Mouse (Mus musculus) midbrain, embryonic 12.5 days (tissue): ENCODE measurements at regions not wholly inside any gene's neighbourhood (a gene's known extent, or its start where the extent isn't known, plus 50 kb on each side); places are given as distances from the start of the nearest gene placed in this dataset.
A peak's percentile ranks its signal among the peaks of the same experiment; 100 is the strongest.

ENCODE experiments used
- ATAC-seq: fragments of 200-750 bp; cut with Nextera tagmentation; 2 replicates; pipeline ENCODE4 v1.8.0; 2017; ENCODE audit warnings: low read depth, moderate TSS enrichment, moderate library complexity; ENCODE audit not compliant: low FRiP score
- H3K27ac ChIP-seq: fragments of 300-500 bp; sonication (generic); replicated peaks from 2 replicates; pipeline ENCODE4 v1.5.1; 2016; ENCODE audit warnings: mild to moderate bottlenecking
- H3K27me3 ChIP-seq: fragments of 300-500 bp; sonication (generic); 2 replicates; pipeline ENCODE4 v1.6.1; 2016; ENCODE audit warnings: mild to moderate bottlenecking
- H3K36me3 ChIP-seq: fragments of 300-500 bp; sonication (generic); 2 replicates; pipeline ENCODE4 v1.6.1; 2016
- H3K4me1 ChIP-seq: fragments of 300-500 bp; sonication (generic); 2 replicates; pipeline ENCODE4 v1.6.1; 2016
- H3K4me2 ChIP-seq: fragments of 300-500 bp; sonication (generic); replicated peaks from 2 replicates; pipeline ENCODE4 v1.6.1; 2016; ENCODE audit warnings: mild to moderate bottlenecking, moderate library complexity
- H3K4me3 ChIP-seq: fragments of 300-500 bp; sonication (generic); 2 replicates; pipeline ENCODE4 v1.5.1; 2016; ENCODE audit warnings: mild to moderate bottlenecking
- H3K9ac ChIP-seq: fragments of 300-500 bp; sonication (generic); replicated peaks from 2 replicates; pipeline ENCODE4 v1.6.1; 2016; ENCODE audit warnings: mild to moderate bottlenecking, moderate library complexity
- H3K9me3 ChIP-seq: fragments of 300-500 bp; sonication (generic); 2 replicates; pipeline ENCODE4 v1.6.1; 2016; ENCODE audit warnings: mild to moderate bottlenecking
- WGBS: fragments of 180-500 bp; shearing (Covaris S2); methylation state at CpG from one replicate; pipeline ENCODE4 v1.1.7; 2016; 5-methylcytosine and 5-hydroxymethylcytosine counted together

DNA sequence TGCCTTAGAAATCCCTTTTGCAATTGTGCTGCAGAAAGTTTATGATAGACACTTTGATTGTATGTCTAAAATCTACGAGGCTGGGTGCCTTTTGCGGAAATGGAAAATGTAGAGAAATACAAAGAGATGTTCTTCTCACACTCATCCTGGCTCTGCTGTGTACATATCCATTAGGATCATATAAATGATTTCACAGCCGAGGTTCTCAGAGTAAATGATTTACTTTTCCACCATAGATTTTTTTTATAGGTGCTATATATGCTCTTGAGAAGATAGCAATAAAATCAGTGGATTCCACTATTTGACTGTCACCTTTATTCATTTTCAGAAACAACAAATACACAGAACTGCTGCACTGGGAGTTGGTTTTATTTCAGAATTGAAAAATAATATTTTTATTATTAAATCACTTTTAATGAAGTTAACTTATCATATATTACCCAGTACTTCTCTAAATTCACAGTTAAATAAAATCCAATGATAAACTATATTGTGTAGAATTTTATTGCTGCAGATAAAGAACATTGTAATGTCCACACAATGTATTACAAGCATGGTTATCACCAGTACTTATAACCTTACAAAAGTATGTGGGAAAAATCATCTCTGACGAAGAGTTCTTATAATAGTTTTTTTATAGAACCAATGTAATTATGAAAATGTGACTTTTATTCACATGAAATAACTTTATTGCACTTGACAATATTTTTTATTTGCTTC, 1385.8 kb downstream of the Pcdh7 start:
- Histone ChIP-seq H3K9ac (no peak overlapping the region), H3K27me3 (no peaks in the 10 kb centered on the region), H3K4me2 (no peak overlapping the region), H3K4me1 (no peaks in the 10 kb centered on the region), H3K9me3 (no peaks in the 10 kb centered on the region), H3K27ac (no peak overlapping the region), H3K4me3 (no peak overlapping the region), H3K36me3 (no peaks in the 10 kb centered on the region)
- no peak for ATAC-seq
- 84% methylated on average over 4 of the region's 4 CpGs for WGBS

GRCm38 (mm10) chr5:59138316-59138715, 1420.5 kb downstream of the Pcdh7 start:
- WGBS: 33% methylated on average over 7 of the region's 7 CpGs
- no peaks in the 10 kb centered on the region for H3K27me3 ChIP-seq
- H3K4me2 ChIP-seq: no peak overlapping the region; the same call in 1 of the 2 replicates
- H3K4me3 ChIP-seq: no peak overlapping the region
- no peak for ATAC-seq
- no peaks in the 10 kb centered on the region for H3K9me3 ChIP-seq
- no peaks in the 10 kb centered on the region for H3K36me3 ChIP-seq
- H3K9ac ChIP-seq: no peak overlapping the region
- no peak overlapping the region for H3K27ac ChIP-seq
- H3K4me1 ChIP-seq: peaks cover 6% of the 10 kb centered on the region; the same call in 1 of the 2 replicates

DNA sequence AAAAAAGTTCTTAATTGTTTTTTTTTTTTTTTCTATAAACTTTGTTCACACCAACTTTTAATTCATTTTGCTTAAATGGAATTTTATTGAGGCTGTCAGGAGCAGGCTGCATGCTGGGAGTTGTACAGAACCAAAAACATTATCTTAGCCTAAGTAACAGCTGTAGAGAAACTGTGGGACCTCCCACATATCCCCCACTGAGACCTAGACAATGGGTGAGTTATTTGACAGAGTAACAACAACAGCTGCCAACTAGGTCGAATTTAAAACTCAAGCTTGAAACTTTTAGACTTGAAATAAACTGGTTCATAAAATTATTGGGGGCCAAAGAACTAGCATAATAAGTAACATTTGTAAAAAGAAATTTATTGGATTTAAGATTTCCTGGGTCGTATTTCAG, 1421.0 kb downstream of the Pcdh7 start:
- no peaks in the 10 kb centered on the region for H3K9me3 ChIP-seq
- ATAC-seq: peak; percentile 81
- no peak overlapping the region for H3K27ac ChIP-seq
- no peak overlapping the region for H3K4me3 ChIP-seq
- peaks cover 6% of the 10 kb centered on the region; the same call in 1 of the 2 replicates for H3K4me1 ChIP-seq
- no peaks in the 10 kb centered on the region for H3K27me3 ChIP-seq
- no peak overlapping the region for H3K4me2 ChIP-seq
- no peaks in the 10 kb centered on the region for H3K36me3 ChIP-seq
- 31% methylated on average over 2 of the region's 2 CpGs for WGBS
- no peak overlapping the region for H3K9ac ChIP-seq
